Mouse (Mus musculus) lung, adult 2 months (tissue): ENCODE measurements at regions not wholly inside any gene's neighbourhood (a gene's known extent, or its start where the extent isn't known, plus 50 kb on each side); places are given as distances from the start of the nearest gene placed in this dataset.

Experiments
- CTCF ChIP-seq: fragments of 200-500 bp; IDR thresholded peaks from 2 replicates; pipeline ENCODE4 v1.5.1; 2011; ENCODE audit warnings: mild to moderate bottlenecking, low read length, control low read depth; ENCODE audit not compliant: insufficient read depth
- POLR2A ChIP-seq: fragments of 200-500 bp; IDR thresholded peaks from 2 replicates; pipeline ENCODE4 v1.6.1; 2011; ENCODE audit warnings: low read depth, mild to moderate bottlenecking, control low read depth, low read length, borderline replicate concordance; ENCODE audit errors: extremely low read depth

DNA sequence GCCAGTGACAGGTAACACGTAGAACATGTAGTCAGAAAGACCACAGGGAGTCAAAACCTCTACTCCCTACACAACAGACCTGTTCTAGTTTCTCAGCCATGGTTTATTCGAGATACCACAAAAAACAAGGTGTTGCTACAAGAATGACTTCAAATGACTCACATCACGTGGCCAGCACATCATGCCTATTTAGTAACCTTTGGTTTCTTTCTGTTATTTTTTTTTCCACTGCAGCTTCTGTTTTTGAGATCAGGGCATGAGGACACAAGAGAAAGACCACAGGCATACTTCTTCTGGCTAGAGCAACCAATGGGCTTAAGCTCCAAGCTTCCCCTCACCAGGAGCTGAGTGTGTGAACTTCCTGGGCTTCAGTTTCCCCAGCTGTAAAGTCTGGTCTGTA lies 630.7 kb downstream of the Rnf144a start:
- TF ChIP-seq CTCF (no peak), POLR2A (no peak)
